Mouse (Mus musculus) gastrocnemius, postnatal 10 days (tissue): ENCODE measurements around the gene Gng8. TPM values are rescaled to one million over a fixed set of nuclear protein-coding genes. Genes with fewer than 3 reads are reported as not detected.
A peak's percentile ranks its signal among the peaks of the same experiment; 100 is the strongest.

ENCODE experiments used
- DNase-seq: peaks from one replicate; pipeline ENCODE4 v3.0.0; 2021; ENCODE audit warnings: mixed read lengths
- total RNA-seq, 2 experiments: library from RNA; stranded (reverse); gene quantifications; 2 replicates each; pipeline ENCODE4 v1.2.3; 2021

Gene Gng8
- total RNA-seq, 2 experiments from 2014 or later: 1.3 to 2.7 TPM

DNA sequence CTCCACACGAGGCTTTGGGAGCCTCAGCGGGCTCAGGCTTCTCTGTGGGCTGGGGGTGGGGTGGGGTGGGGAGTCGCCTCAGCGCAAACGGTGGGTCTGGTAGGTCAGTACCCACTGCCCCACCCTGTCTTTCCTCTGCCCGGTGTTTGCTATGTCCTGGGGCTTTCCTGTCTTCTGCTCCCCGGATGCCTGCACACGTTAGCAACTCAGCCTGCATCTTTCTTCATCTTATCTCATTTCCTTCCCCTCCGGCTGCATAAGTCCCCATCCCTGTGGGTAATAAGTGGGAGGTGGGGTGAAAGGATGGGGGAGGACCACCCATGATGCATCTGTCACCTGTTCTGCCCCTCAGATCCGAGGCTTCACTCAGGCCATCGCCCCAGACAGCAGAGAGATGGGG is 16.8 kb downstream of the Gng8 start:
- no peak for DNase-seq

DNA sequence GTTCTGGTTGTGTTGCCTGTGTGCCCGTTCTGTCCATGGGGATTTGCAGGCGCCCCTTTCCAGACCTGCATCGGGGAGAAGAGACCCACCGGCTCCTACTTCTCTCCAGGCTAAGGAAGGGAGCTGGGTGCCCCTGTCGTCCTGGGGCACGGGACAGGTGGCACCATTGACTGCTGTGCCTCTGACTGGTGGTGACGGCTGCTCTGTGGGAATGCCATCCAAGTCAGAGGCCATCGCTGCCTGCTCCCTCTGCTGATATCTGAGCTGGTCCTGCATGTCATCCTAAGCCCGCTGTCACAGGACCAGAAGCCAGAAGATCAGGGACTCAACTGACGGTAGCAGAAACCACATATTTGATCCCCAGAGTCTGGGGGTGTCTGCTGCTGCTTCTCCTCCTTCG is 17.3 kb downstream of the Gng8 start:
- no peak for DNase-seq

DNA sequence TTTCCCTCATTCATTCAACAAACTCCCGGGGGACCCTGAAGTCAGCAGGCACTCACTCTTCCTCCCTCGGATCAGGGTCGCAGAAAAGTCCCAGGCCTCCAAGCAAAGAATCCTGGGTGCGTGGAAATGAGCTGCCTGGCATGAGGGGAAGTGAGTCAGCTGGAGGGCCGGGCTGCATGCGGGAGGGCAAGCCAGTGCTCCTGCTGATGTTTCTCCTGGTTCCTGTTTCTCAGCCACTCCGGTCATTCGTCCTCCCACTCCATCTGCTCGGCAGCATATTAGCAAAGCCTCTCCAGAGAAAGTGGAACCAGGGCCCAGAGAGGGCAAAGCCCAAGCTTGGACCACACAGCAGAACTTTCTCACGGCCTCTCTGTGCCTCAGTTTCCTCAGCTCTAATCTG is 18.3 kb downstream of the Gng8 start:
- no peak for DNase-seq

DNA sequence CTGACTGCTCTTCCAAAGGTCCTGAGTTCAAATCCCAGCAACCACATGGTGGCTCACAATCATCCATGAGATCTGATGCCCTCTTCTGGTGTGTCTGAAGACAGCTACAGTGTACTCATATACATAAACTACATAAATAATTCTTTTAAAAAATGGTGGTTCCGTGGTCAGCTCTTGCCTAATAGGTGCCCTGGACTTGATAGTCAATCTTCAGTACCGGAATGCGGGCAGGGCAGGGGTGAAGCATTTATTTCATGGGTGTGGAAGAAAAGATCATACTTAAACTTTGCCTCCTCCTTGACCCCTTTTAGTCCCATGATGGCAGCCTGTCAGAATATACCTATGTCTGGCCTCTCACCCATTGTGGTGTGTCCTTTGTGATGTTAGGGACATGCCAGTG is 20.3 kb downstream of the Gng8 start:
- no peak for DNase-seq

DNA sequence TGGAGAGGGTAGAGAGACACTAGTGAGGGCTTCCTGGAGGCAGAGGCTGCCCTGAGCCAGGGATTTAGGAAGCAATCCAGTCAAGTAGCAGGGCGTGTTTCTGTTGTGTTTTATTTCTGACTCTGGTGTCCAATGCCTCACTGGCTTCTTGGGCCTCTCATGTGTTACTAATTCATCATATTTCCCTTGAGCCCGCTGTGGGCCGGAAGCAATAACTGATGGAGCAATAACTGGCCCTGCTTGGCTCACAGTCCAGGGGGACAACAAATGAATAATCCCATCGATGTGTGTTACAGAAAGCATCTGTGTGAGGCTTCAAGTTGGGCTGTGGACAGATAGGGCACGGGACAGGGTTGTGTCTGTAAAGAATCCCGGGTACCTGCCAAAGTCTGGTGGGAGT is 20.8 kb downstream of the Gng8 start:
- DNase-seq: no peak

DNA sequence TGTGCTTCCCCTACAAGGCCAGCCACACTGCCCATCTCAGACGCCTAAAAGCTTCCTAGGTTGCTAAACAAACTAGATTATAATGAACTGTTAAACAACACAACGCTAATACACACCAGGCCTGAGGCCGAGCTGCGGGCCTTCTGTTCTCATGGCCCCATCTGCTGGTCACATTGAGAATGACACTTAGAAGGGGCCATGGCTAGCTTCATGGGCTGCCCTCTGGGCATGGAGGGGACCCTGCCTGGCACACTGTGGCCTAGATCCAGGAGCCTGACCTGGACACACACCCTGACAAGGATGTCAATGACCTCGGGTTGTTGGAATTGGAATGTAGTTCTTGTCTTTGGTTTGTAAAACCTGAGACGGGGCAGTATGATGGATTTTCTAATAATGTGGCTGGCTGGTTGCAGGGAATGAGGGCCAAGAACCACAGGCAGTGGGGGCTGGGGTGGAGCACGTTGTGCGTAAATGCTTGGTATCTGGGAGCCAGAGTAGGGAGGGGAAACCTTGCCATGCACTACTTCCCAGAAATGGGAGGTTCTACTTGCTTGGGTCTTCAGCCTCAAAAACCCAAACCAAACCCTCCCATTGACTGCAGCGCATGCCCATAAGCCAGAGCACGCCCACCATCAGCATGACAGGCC is 22.3 kb downstream of the Gng8 start:
- DNase-seq: peak; percentile 78

DNA sequence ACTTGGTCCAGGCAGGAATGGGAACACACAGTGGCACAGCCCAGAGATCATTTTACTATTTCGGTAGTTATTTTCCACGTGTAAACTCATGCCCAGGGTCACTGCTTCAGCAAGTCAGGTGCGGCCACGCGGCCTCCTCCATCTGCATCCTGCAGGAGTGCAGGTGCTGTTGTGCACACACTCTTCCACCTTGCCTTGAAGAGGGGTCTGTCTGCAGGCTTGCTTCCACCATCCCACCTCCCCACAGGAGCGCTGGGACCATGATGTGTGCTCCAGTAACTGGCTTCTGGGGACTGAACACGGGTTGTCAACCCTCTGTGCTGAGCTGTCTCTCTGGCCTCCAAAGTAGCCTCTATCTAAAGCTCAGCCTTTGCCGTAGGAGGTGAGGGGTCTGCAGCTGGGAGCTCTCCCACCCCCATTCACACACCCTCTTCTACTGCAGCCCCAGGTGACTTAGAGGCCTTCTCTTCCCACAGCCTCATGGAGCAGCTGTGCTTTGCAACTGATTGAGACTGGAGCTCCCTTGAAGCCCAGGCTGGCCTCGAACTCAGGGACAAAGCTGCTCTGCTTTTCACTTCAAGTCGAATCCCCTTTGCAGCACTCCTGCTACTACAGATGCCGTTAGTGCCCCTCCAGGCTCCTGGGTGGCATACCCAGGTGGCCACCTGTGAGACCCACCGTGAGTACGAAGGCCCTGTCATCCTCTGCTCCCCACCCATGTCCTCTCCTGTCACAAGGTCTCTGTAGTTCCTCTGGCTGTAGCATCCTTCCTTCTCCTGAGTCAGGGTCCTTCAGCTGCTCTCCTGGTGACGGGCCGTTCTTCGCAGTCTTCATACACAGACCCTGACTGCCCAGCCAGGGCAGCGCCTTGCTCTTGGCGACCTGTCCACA is 23.1 kb downstream of the Gng8 start:
- DNase-seq: no peak

DNA sequence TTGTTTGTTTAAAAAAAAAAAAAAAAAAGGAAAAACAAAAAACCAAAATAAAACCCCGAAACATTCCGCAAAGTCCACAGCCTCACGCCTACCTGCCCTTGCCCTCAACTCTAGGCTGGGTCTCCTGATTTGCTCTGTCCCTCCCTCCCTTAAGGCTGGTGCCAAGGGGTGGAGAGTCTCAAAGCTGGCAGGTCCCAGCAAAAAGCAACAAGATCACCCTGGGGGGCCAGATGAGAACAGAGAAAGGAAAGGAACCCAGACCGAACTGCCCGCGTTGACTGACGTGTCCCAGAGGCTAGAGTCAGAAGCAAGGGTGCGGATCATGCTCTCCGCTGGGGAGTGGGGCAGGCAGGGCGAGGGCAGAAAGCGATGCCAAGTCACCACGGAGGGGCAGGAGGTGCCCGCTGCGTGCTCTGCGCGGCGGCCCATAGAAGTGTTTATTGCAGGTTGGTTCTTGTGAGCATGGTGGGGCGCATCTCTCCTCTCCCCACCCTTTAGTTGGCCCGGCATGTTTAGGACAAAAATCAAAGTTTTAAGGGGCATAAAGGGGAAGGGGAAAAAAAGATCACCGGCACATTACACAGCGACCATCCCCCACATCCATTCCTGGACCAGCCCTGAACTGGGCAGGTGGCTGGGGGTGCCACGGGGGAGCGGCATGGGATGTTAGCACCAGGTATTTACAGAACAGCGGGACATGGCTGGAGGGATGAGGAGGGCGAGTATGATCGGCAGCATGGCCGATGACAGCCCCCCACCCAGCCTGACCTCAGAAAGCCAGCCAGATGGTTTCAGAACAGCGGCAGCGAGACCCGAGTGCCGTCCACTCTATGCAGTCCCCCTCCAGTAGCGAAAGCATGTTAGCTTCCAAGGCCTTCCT is 24.1 kb downstream of the Gng8 start:
- no peak for DNase-seq

DNA sequence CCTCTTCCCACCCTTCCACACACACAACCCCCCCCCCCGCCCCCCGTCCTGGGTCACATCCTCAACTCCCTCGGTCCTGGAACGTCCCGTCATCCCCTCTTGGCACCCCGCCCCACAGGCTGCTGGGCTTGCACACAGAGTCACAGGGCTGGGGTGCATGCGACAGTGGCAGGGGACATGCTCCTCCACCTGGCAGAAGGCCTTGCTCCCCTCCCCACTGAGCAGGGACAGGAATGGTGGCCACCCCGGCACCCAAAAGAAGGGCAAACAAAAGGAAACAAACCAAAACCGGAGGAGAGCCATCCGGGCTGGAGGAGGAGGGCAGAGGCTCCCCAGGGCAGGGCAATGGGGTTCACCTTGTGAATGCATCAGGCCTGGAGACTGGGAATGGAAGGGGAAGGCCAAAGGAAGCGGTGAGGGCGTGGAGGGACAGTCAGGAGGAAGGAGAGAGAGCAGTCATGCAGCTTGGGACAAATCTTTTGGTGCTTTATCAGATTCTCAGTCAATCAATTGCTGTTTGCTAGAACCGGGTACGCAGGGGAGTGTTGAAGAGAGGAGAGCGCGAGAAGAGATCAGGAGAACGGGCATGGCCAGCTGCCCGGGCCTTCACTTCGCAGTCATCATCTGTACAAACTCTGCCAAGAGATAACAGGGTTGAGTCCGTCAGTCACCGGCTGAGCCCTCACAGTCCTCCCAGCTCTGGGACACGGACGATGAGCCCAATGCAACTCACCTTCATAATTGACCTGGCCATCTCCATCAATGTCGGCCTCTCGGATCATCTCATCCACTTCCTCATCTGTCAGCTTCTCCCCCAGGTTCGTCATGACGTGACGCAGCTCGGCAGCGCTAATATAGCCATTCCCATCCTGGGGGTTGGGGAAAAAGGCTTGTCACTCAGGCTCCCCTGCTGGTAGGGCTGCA is 25.0 kb downstream of the Gng8 start:
- no peak for DNase-seq

DNA sequence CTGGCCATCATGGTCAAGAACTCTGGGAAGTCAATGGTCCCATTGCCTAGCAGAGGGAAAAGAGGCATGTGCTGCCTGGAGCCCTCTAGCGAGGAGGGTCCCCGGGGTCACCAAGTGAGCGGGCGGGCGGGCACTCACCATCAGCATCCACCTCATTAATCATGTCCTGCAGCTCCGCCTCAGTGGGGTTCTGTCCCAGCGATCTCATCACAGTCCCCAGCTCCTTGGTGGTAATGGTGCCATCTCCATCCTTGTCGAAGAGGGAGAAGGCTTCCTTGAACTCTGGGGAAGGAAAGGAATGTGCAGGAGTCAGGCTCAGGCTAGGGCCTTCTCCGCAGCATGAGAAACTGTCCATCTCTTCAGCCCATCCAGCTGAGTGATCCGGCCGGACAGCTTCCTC is 25.9 kb downstream of the Gng8 start:
- DNase-seq: no peak

DNA sequence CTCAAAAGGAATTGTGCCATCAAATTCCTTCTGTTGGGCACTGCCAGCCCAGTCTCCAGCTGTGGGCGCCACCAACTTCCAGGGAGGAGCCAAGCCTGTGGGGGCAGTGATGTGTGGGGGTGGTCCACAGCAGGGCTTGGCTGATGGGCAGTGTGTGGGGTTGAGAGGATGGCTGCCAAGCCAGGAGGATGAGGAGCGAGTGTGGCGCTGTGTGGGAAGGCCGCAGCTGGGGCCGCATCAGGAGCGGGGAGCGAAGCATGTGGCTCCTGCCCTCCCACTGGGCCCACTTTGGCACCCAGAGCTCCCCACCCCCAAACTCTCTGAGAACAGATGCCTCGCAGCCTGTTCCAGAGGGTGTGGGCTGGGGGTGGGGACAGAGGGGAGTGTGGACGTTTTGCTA is 26.4 kb downstream of the Gng8 start:
- DNase-seq: no peak

DNA sequence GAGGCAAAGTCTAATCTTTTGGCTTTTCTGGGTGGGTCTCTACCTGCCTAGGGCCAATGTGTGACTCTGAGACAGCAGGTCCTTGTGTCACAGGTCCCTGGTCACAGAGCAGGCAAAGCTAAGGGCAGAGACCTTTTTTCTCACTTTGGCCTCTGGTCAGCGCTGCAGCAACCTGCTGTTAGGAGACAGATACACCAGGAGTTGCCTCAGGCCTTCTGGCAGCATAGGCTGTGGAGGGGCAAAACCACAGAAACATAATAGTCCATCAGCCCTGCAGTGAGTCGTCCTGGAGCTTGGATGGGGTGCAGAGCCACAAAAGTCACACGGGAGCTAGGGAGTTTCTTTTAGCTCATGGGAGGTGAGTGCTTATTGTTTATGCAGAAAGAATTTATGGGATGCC is 27.1 kb downstream of the Gng8 start:
- no peak for DNase-seq

DNA sequence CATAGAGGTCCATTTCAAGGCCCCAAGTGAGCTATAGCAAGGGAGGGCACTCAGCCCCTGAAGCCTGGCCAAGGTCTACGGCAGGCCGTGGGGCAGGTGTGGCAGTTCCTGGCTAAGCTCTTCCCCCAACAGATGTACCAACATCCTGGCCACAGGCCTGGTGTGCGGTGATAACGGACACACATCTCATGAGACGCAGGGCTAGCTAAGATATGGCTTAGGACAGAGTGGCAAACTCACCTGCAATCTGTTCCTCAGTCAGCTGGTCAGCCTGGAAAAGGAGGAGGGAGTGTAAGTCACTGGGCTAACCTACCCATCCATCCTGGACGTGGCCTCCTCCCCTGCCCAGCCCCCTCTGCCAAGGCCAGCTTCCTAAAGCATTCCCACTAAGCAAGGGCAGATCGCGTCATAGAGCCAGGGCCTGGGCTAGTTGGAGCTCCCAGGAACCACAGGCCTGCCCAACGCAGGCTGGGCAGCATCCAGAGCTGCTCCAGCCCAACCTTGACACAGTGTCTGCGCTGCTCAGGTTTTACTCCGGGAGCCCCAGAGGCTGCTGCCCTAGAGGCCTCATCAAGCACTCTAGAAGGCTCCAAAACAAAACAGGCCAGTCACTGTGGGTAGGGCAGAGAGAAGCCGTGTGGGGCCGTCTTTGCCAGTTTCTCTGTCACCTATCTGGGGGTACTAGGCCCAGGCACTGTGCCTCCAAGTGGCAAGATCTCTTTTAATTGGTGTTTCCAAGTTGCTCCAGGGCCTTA is 28.0 kb downstream of the Gng8 start:
- DNase-seq: no peak

DNA sequence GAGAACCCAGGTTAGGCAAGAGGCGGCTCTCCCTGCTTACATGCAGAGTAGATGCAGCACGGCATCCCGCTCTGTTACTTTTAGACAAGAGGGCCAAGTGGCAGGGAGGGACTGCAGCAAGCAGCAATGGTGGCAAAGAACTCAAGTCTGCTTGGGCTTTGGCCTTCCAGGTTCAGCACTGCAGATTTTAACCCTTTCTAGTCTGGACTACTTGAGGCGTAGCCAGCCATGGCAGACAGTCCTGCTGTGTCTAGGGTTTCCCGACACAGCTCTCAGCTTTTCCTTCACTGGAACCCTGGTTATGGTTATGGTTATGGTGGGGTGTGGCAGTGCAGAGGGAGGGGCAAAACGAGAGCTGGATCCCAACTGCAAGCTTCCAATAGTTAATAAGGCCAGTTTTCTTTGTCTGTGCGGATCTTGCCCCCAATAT is 28.6 kb downstream of the Gng8 start:
- DNase-seq: no peak

DNA sequence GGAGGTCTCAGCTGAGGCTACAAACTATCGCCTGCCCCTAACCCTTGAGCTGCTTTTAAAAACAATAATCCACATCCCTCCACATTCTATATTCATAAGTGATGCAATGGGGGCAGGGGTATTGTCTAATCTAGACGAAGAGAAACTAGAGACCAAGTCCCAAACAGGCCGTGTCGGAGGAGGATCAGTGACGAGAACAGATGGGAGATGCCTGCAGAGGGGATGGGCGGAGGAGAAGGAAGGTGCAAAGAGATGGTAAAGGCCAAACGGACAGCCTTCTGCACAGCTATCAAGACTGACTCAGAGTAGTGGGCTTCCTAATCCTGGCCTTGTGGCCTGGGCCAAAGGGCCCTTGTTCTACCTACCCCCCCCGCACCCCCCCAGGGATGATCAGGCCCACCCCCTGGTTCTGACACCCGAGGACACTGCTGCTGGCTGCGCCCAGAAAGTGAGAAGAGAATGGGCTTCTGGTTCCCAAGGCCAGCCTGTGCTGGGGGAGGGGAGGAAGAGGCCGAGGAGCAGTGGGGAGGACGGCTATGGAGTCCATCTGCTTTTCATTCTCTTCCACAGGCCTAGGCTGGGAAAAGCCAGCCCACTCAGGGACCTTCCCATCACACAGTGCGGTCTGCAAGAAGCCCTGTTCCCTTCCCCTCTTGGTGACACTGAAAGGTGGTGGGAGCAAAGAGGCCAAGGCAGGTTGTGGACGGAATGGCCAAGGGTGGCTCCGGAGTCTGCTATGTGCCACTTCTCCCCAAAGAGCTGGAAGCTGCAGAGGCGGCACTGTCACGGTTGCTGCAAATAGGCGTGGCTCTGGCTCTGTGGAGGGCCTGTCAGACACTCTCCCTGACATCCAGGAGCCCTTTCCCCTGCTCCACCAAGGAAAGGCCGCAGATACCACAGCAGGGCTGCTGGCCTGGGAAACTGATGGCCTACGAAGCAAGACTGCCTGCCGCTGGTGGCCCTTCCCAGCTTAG is 29.5 kb downstream of the Gng8 start:
- DNase-seq: peak; percentile 37

DNA sequence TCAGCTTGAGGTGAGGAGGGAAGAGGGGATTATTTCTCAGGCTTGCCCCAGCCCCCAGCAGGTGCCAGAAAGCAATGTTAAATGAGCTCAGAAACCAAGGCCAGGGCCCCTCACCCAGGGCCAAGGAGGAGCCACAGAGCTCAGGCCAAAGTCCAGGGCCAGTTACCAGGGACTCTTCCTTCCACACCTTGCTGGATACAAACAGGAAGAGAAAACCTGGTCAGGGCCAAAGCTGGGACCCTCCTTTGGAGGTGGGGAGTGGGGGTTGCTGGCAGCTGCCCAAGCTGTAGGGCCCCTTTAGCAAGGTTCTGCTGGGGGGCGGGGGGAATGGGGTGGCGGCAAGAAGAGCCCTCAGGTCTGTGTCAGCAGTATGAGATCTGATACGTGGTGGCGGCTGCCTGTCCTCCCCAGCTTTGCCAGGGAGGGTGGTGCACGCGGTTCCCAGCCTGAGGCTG is 30.3 kb downstream of the Gng8 start:
- peak; percentile 31 for DNase-seq

DNA sequence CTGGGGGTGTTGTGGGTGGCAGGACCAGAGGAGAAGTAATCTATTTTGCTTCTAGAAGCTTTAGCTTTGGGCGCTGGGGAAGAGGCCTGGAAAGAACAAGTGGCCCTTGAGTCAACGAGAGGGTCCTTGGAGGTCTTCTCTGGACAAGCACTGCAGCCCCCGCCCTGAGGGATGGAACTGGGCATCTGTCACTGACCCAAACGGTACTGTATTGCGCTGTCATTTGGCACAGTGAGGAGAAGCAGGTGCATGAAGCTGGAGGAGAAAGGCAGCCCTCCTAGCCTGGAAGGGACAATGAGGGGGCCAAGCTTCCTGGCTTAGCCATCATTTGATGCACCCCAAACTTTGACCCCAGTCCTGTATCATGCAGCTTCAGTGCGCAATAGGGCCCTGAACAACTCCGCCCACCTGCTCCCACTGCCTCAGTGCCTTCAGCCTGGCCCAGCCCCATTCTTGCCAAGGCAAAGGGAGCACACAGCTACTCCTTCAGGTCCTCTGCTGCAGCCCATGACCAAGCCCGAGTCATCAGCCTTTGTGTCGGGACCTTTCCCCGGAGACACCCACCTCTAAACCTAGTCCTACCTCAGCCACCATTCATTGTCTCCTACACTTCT is 30.9 kb downstream of the Gng8 start:
- DNase-seq: no peak

DNA sequence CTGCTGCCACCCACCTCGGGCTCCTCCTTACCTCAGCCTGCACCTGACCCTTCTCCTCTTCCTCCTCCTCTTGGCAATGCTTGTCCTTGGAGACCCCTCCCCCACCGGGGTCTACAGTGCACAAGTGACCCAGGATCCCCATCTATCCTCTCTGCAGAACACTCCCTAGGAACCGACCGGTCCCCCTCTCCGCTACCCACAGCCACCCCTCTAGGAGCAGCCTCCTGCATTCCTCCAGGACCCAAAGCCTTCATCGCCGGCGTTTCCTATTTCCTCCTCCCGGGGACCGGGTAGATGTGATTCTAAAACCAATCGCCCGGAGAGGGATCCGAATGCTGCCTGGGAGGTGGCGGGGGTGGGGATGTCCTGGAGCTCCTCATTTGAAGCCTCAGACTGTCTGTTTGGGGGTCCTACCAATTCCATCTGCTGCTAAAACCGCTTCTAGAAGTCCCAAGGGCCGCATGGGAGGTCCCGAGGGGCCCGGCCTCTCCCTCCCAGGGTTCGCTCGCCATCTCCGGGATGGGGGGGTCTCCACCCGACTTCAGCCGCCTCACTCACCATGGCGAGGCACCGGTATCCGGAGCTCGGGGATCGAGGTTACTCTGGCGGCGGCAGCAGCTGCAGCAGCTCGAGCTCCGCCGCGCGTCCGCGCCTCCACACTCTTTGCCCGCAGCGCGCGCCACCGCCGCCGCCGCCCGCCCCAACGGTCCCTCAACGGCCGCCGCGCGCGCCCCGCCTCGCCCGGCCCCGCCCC is 31.9 kb downstream of the Gng8 start:
- DNase-seq: no peak
